Mouse (Mus musculus): ENCODE measurements around the gene Rusc2. TPM values are rescaled to one million over a fixed set of nuclear protein-coding genes. Genes with fewer than 3 reads are reported as not detected.

Gene Rusc2
- total and polyA plus RNA-seq, 3 experiments: 2.4 to 7.3 TPM; not detected in 1

- Histone ChIP-seq H3K9me3 (replicated peaks; ENCODE audit: insufficient read depth, low read length) (no peaks in the 10 kb centered on the region), H3K27me3 (ENCODE audit: control insufficient read depth in 1 of 2, insufficient read depth in 2 of 2, low read length in 2 of 2) (no peaks in the 10 kb centered on the region), H3K79me2 (ENCODE audit: control insufficient read depth, insufficient read depth, low read length, poor library complexity) (0 out of 2 replicates have a peak, but pooled peaks cover 1% of the 10 kb centered on the region), H3K27ac (ENCODE audit: control insufficient read depth, low read depth, low read length) (peak overlapping the region; percentile 55), H3K9ac (ENCODE audit: control insufficient read depth, low read depth, low read length, poor library complexity, severe bottlenecking) (peak overlapping the region; percentile 56), H3K4me1 (ENCODE audit: control insufficient read depth in 1 of 2, insufficient read depth in 2 of 2, low read length in 2 of 2) (peaks cover 6 to 17% of the 10 kb centered on the region in 2 experiments), H3K36me3 (ENCODE audit: control insufficient read depth in 1 of 2, insufficient read depth in 2 of 2, low read length in 2 of 2) (peaks cover 0 to 14% of the 10 kb centered on the region in 2 experiments; a peak in 2 of 4 replicates), H3K4me3 (ENCODE audit: control insufficient read depth in 1 of 2, insufficient read depth in 1 of 2, low read depth in 2 of 2, low read length in 2 of 2) (peak overlapping the region; percentile 61 to 94)
- DNase-seq (ENCODE audit: low read depth, low spot score): peak; percentile 51
- TF ChIP-seq ZC3H11A (IDR thresholded peaks at IDR 0.05; ENCODE audit: low read depth, low read length): no peak
- no peak for TF ChIP-seq CHD1 (IDR thresholded peaks at IDR 0.05; ENCODE audit: low read depth, low read length)
- no peak for TF ChIP-seq POLR2AphosphoS5 (IDR thresholded peaks at IDR 0.05; ENCODE audit: borderline replicate concordance, low read depth, low read length)
- TF ChIP-seq ETS1 (IDR thresholded peaks at IDR 0.05; ENCODE audit: low read depth, low read length): no peak
- no peak for TF ChIP-seq HCFC1 (IDR thresholded peaks at IDR 0.05; ENCODE audit: low read depth, low read length)
- no peak for TF ChIP-seq TCF12 (IDR thresholded peaks at IDR 0.05; ENCODE audit: low read depth, low read length)
- no peak for TF ChIP-seq SMC3 (IDR thresholded peaks at IDR 0.05; ENCODE audit: low read depth, low read length)
- TF ChIP-seq EP300 (IDR thresholded peaks at IDR 0.05; ENCODE audit: low read depth in 1 of 2, low read length in 2 of 2): no peak
- no peak for TF ChIP-seq MXI1 (IDR thresholded peaks at IDR 0.05; ENCODE audit: low read depth, low read length)
- TF ChIP-seq MAZ (IDR thresholded peaks at IDR 0.05; ENCODE audit: low read depth, low read length): no peak
- TF ChIP-seq NRF1 (IDR thresholded peaks at IDR 0.05; ENCODE audit: insufficient read depth, low read depth, low read length, poor library complexity, severe bottlenecking): no peak
- no peak for TF ChIP-seq USF2 (IDR thresholded peaks at IDR 0.05; ENCODE audit: borderline replicate concordance in 1 of 2, insufficient read depth in 1 of 2, low read depth in 1 of 2, low read length in 2 of 2)
- TF ChIP-seq MEF2A (IDR thresholded peaks at IDR 0.05; ENCODE audit: extremely low read depth, insufficient replicate concordance, low read depth, low read length, poor library complexity, severe bottlenecking): no peak
- no peak for TF ChIP-seq CHD2 (IDR thresholded peaks at IDR 0.05; ENCODE audit: low read length)
- TF ChIP-seq RCOR1 (IDR thresholded peaks at IDR 0.05; ENCODE audit: low read depth, low read length): no peak
- TF ChIP-seq JUND (IDR thresholded peaks at IDR 0.05; ENCODE audit: low read depth, low read length): no peak
- no peak for TF ChIP-seq TBP (IDR thresholded peaks at IDR 0.05; ENCODE audit: low read depth, low read length)
- TF ChIP-seq USF1 (IDR thresholded peaks at IDR 0.05; ENCODE audit: low read depth, low read length): no peak
- no peak for TF ChIP-seq KAT2A (conservative IDR thresholded peaks at IDR 0.05; ENCODE audit: low read depth, low read length)
- TF ChIP-seq ZKSCAN1 (IDR thresholded peaks at IDR 0.05; ENCODE audit: low read depth, low read length): no peak
Measured at GRCm38 (mm10) chr4:43383246-43384082, 1.7 kb downstream of the Rusc2 start.

Measured in MEL (cell line).